Mouse (Mus musculus): ENCODE data around the gene Csk. TPM values are rescaled to one million over a fixed set of nuclear protein-coding genes. Genes with fewer than 3 reads are reported as not detected.

Gene Csk
- polyA plus RNA-seq, 1 experiment from 2014 or later, result 28.8 TPM

- no peak overlapping the region for H3K27ac ChIP-seq
- H3K9me3 ChIP-seq, result no peaks in the 10 kb centered on the region
- no peak overlapping the region for H3K4me3 ChIP-seq
- H3K36me3 ChIP-seq (replicated peaks), result no peaks in the 10 kb centered on the region
- whole genome bisulfite sequencing, result 83% methylated on average over 3 of the region's 3 CpGs
- no peak for DNase-seq (ENCODE audit: extremely low spot score, low spot score)
- H3K4me1 ChIP-seq, result no peaks in the 10 kb centered on the region
- 0 out of 2 replicates have a peak, but pooled peaks cover 3% of the 10 kb centered on the region for H3K27me3 ChIP-seq (ENCODE audit: poor library complexity, severe bottlenecking)
These were observed 16.1 kb upstream of the Csk start for GRCm38 (mm10) chr9:57669566-57669965.

- 47% methylated on average over 1 of the region's 1 CpGs for whole genome bisulfite sequencing
- no peak overlapping the region for H3K27ac ChIP-seq
- H3K4me3 ChIP-seq, result no peak overlapping the region
- H3K36me3 ChIP-seq (replicated peaks), result no peaks in the 10 kb centered on the region
- no peak for DNase-seq (ENCODE audit: extremely low spot score, low spot score)
- no peaks in the 10 kb centered on the region for H3K9me3 ChIP-seq
- 0 out of 2 replicates have a peak, but pooled peaks cover 3% of the 10 kb centered on the region for H3K27me3 ChIP-seq (ENCODE audit: poor library complexity, severe bottlenecking)
- H3K4me1 ChIP-seq, result no peaks in the 10 kb centered on the region
These were observed 14.8 kb upstream of the Csk start for GRCm38 (mm10) chr9:57668277-57668676.

GRCm38 (mm10) chr9:57667817-57668216 lies 14.4 kb upstream of the Csk start:
- no peak for DNase-seq (ENCODE audit: extremely low spot score, low spot score)
- Histone ChIP-seq H3K4me1 (no peaks in the 10 kb centered on the region), H3K27me3 (ENCODE audit: poor library complexity, severe bottlenecking) (0 out of 2 replicates have a peak, but pooled peaks cover 3% of the 10 kb centered on the region), H3K4me3 (no peak overlapping the region), H3K9me3 (no peaks in the 10 kb centered on the region), H3K36me3 (replicated peaks) (no peaks in the 10 kb centered on the region), H3K27ac (no peak overlapping the region)
- 68% methylated on average over 11 of the region's 11 CpGs for WGBS

GRCm38 (mm10) chr9:57667136-57667535 lies 13.7 kb upstream of the Csk start:
- no peaks in the 10 kb centered on the region for H3K4me1 ChIP-seq
- DNase-seq (ENCODE audit: extremely low spot score, low spot score), result no peak
- no peak overlapping the region for H3K4me3 ChIP-seq
- H3K36me3 ChIP-seq (replicated peaks), result no peaks in the 10 kb centered on the region
- no peak overlapping the region for H3K27ac ChIP-seq
- H3K9me3 ChIP-seq, result no peaks in the 10 kb centered on the region
- 0 out of 2 replicates have a peak, but pooled peaks cover 3% of the 10 kb centered on the region for H3K27me3 ChIP-seq (ENCODE audit: poor library complexity, severe bottlenecking)
- 81% methylated on average over 3 of the region's 3 CpGs for WGBS

- no peak for DNase-seq (ENCODE audit: extremely low spot score, low spot score)
- H3K27me3 ChIP-seq (ENCODE audit: poor library complexity, severe bottlenecking), result 0 out of 2 replicates have a peak, but pooled peaks cover 3% of the 10 kb centered on the region
- H3K27ac ChIP-seq, result no peak overlapping the region
- no peaks in the 10 kb centered on the region for H3K9me3 ChIP-seq
- no peak overlapping the region for H3K4me3 ChIP-seq
- 86% methylated on average over 8 of the region's 8 CpGs for WGBS
- no peaks in the 10 kb centered on the region for H3K4me1 ChIP-seq
- H3K36me3 ChIP-seq (replicated peaks), result no peaks in the 10 kb centered on the region
These were observed 13.1 kb upstream of the Csk start for GRCm38 (mm10) chr9:57666536-57666935.

- no peaks in the 10 kb centered on the region for H3K9me3 ChIP-seq
- H3K4me1 ChIP-seq, result no peaks in the 10 kb centered on the region
- H3K27me3 ChIP-seq (ENCODE audit: poor library complexity, severe bottlenecking), result 0 out of 2 replicates have a peak, but pooled peaks cover 3% of the 10 kb centered on the region
- no peak overlapping the region for H3K27ac ChIP-seq
- no peak for DNase-seq (ENCODE audit: extremely low spot score, low spot score)
- WGBS, result 78% methylated on average over 7 of the region's 7 CpGs
- H3K36me3 ChIP-seq (replicated peaks), result no peaks in the 10 kb centered on the region
- H3K4me3 ChIP-seq, result no peak overlapping the region
These were observed 11.2 kb upstream of the Csk start for GRCm38 (mm10) chr9:57664616-57665015.

- H3K27ac ChIP-seq, result no peak overlapping the region
- no peaks in the 10 kb centered on the region for H3K9me3 ChIP-seq
- peaks cover 6% of the 10 kb centered on the region; the same call in 1 of the 2 replicates for H3K27me3 ChIP-seq (ENCODE audit: poor library complexity, severe bottlenecking)
- no peaks in the 10 kb centered on the region for H3K36me3 ChIP-seq (replicated peaks)
- DNase-seq (ENCODE audit: extremely low spot score, low spot score), result no peak
- 87% methylated on average over 3 of the region's 3 CpGs for WGBS
- H3K4me1 ChIP-seq, result no peaks in the 10 kb centered on the region
- no peak overlapping the region for H3K4me3 ChIP-seq
These were observed 8.1 kb upstream of the Csk start for GRCm38 (mm10) chr9:57661552-57661951.

- no peak for DNase-seq (ENCODE audit: extremely low spot score, low spot score)
- 85% methylated on average over 6 of the region's 6 CpGs for WGBS
- Histone ChIP-seq H3K9me3 (no peaks in the 10 kb centered on the region), H3K27ac (no peak overlapping the region), H3K36me3 (replicated peaks) (no peaks in the 10 kb centered on the region), H3K4me1 (peaks cover 9% of the 10 kb centered on the region), H3K27me3 (ENCODE audit: poor library complexity, severe bottlenecking) (peaks cover 11% of the 10 kb centered on the region; the same call in 1 of the 2 replicates), H3K4me3 (no peak overlapping the region)
These were observed 7.1 kb upstream of the Csk start for GRCm38 (mm10) chr9:57660501-57660900.

GRCm38 (mm10) chr9:57659774-57660173 lies 6.3 kb upstream of the Csk start:
- WGBS, result 22% methylated on average over 4 of the region's 4 CpGs
- Histone ChIP-seq H3K27ac (peak overlapping the region; percentile 53; the same call in 1 of the 2 replicates), H3K9me3 (no peaks in the 10 kb centered on the region), H3K4me3 (no peak overlapping the region), H3K36me3 (replicated peaks) (no peaks in the 10 kb centered on the region), H3K4me1 (peaks cover 11% of the 10 kb centered on the region), H3K27me3 (ENCODE audit: poor library complexity, severe bottlenecking) (peaks cover 16% of the 10 kb centered on the region)
- peak; percentile 58 for DNase-seq (ENCODE audit: extremely low spot score, low spot score)

GRCm38 (mm10) chr9:57658970-57659369 lies 5.5 kb upstream of the Csk start:
- Histone ChIP-seq H3K27ac (no peak overlapping the region), H3K4me1 (peaks cover 16% of the 10 kb centered on the region), H3K9me3 (no peaks in the 10 kb centered on the region), H3K4me3 (no peak overlapping the region), H3K36me3 (replicated peaks) (no peaks in the 10 kb centered on the region), H3K27me3 (ENCODE audit: poor library complexity, severe bottlenecking) (peaks cover 24% of the 10 kb centered on the region)
- WGBS, result 78% methylated on average over 4 of the region's 4 CpGs
- DNase-seq (ENCODE audit: extremely low spot score, low spot score), result no peak

- H3K27me3 ChIP-seq (ENCODE audit: poor library complexity, severe bottlenecking), result peaks cover 35% of the 10 kb centered on the region
These were observed 4.4 kb upstream of the Csk start for GRCm38 (mm10) chr9:57657843-57658242.

GRCm38 (mm10) chr9:57656631-57657350 lies 3.4 kb upstream of the Csk start:
- no peak for DNase-seq (ENCODE audit: extremely low spot score, low spot score)
- no peaks in the 10 kb centered on the region for H3K9me3 ChIP-seq
- H3K36me3 ChIP-seq (replicated peaks), result no peaks in the 10 kb centered on the region
- WGBS, result 88% methylated on average over 19 of the region's 19 CpGs
- H3K27me3 ChIP-seq (ENCODE audit: poor library complexity, severe bottlenecking), result peaks cover 43% of the 10 kb centered on the region
- no peak overlapping the region for H3K27ac ChIP-seq
- H3K4me1 ChIP-seq, result peaks cover 38% of the 10 kb centered on the region
- H3K4me3 ChIP-seq, result no peak overlapping the region

More at GRCm38 (mm10) chr9:57657843-57658242, 4.4 kb upstream of the Csk start:
- DNase-seq (ENCODE audit: extremely low spot score, low spot score), result no peak
- WGBS, result 71% methylated on average over 4 of the region's 4 CpGs
- Histone ChIP-seq H3K36me3 (replicated peaks) (no peaks in the 10 kb centered on the region), H3K4me1 (peaks cover 28% of the 10 kb centered on the region), H3K9me3 (no peaks in the 10 kb centered on the region), H3K4me3 (no peak overlapping the region), H3K27ac (no peak overlapping the region)

- Histone ChIP-seq H3K4me3 (peak overlapping the region; percentile 36), H3K27ac (peak overlapping the region; percentile 76), H3K36me3 (replicated peaks) (no peaks in the 10 kb centered on the region), H3K27me3 (ENCODE audit: poor library complexity, severe bottlenecking) (peaks cover 53% of the 10 kb centered on the region), H3K9me3 (no peaks in the 10 kb centered on the region), H3K4me1 (peaks cover 49% of the 10 kb centered on the region)
- DNase-seq (ENCODE audit: extremely low spot score, low spot score), result peak; percentile 95
- WGBS, result 3% methylated on average over 11 of the region's 11 CpGs
These were observed 2.3 kb upstream of the Csk start for GRCm38 (mm10) chr9:57655749-57656148.

Data from forebrain, embryonic 10.5 days (tissue).